Mouse (Mus musculus) stomach, embryonic 16.5 days (tissue): ENCODE measurements around the gene Aifm2. TPM values are rescaled to one million over a fixed set of nuclear protein-coding genes. Genes with fewer than 3 reads are reported as not detected.

ENCODE experiments used
- ATAC-seq: fragments of 200-750 bp; cut with Nextera tagmentation; 2 replicates; pipeline ENCODE4 v1.8.0; 2017; ENCODE audit warnings: moderate number of reproducible peaks, moderate TSS enrichment; ENCODE audit not compliant: insufficient read depth, low FRiP score
- H3K27ac ChIP-seq: fragments of 300-500 bp; sonication (generic); 2 replicates; pipeline ENCODE4 v1.5.1; 2014; ENCODE audit warnings: low read length
- H3K27me3 ChIP-seq: fragments of 300-500 bp; sonication (generic); 2 replicates; pipeline ENCODE4 v1.6.1; 2014; ENCODE audit warnings: low read length, control low read depth, mixed read lengths; ENCODE audit not compliant: control insufficient read depth, insufficient read depth
- H3K36me3 ChIP-seq: fragments of 300-500 bp; sonication (generic); 2 replicates; pipeline ENCODE4 v1.6.1; 2014; ENCODE audit warnings: low read length; ENCODE audit not compliant: control insufficient read depth, insufficient read depth
- H3K4me1 ChIP-seq: fragments of 300-500 bp; sonication (generic); 2 replicates; pipeline ENCODE4 v1.6.1; 2014; ENCODE audit warnings: low read length, control low read depth, mixed read lengths; ENCODE audit not compliant: control insufficient read depth, insufficient read depth
- H3K4me2 ChIP-seq: fragments of 300-500 bp; sonication (generic); 2 replicates; pipeline ENCODE4 v1.6.1; 2014; ENCODE audit warnings: low read depth, low read length, mixed read lengths
- H3K4me3 ChIP-seq: fragments of 300-500 bp; sonication (generic); replicated peaks from 2 replicates; pipeline ENCODE4 v1.5.1; 2014; ENCODE audit warnings: mild to moderate bottlenecking, low read length
- H3K9ac ChIP-seq: fragments of 300-500 bp; sonication (generic); 2 replicates; pipeline ENCODE4 v1.6.1; 2014; ENCODE audit warnings: low read length
- H3K9me3 ChIP-seq: fragments of 300-500 bp; sonication (generic); replicated peaks from 2 replicates; pipeline ENCODE4 v1.6.1; 2016; ENCODE audit warnings: low read length, control low read depth; ENCODE audit not compliant: control insufficient read depth
- WGBS: fragments of 180-500 bp; shearing (Covaris S2); extraction: QIAGEN DNeasy Blood & Tissue Kit; methylation state at CpG from one replicate; pipeline ENCODE4 v1.1.7; 2014; 5-methylcytosine and 5-hydroxymethylcytosine counted together
- polyA plus RNA-seq: library from polyadenylated mRNA; unstranded; fragments of >200 nt; fragmentation: Nextera tagmentation; extraction: Ambion mirVana; gene quantifications from 2 replicates; pipeline ENCODE4 v1.2.1, GENCODE M21; 2015

Aifm2 gene
- polyA plus RNA-seq, 1 experiment from 2014 or later: 16.0 TPM

- no peaks in the 10 kb centered on the region for H3K27me3 ChIP-seq
- H3K9me3 ChIP-seq: peaks cover 6% of the 10 kb centered on the region; the same call in 1 of the 2 replicates
- H3K4me2 ChIP-seq: no peak overlapping the region
- no peak overlapping the region for H3K27ac ChIP-seq
- peaks cover 22% of the 10 kb centered on the region for H3K36me3 ChIP-seq
- ATAC-seq: peak; percentile 21; the same call in 1 of the 2 replicates
- no peaks in the 10 kb centered on the region for H3K4me1 ChIP-seq
- no peak overlapping the region for H3K9ac ChIP-seq
- WGBS: 70% methylated on average over 9 of the region's 9 CpGs
- H3K4me3 ChIP-seq: no peak overlapping the region
Measured at GRCm38 (mm10) chr10:61750014-61750413, 35.0 kb downstream of the Aifm2 start.

GRCm38 (mm10) chr10:61751534-61752219 is 36.6 kb downstream of the Aifm2 start:
- Histone ChIP-seq H3K4me2 (no peak overlapping the region), H3K9me3 (no peaks in the 10 kb centered on the region), H3K27me3 (no peaks in the 10 kb centered on the region), H3K27ac (no peak overlapping the region), H3K9ac (no peak overlapping the region), H3K36me3 (peaks cover 9% of the 10 kb centered on the region), H3K4me3 (no peak overlapping the region), H3K4me1 (no peaks in the 10 kb centered on the region)
- ATAC-seq: no peak
- WGBS: 76% methylated on average over 20 of the region's 20 CpGs

- H3K4me1 ChIP-seq: no peaks in the 10 kb centered on the region
- 0 out of 2 replicates have a peak, but pooled peaks cover 3% of the 10 kb centered on the region for H3K36me3 ChIP-seq
- 97% methylated on average over 23 of the region's 23 CpGs for WGBS
- no peak overlapping the region for H3K4me2 ChIP-seq
- H3K27me3 ChIP-seq: no peaks in the 10 kb centered on the region
- ATAC-seq: no peak
- no peaks in the 10 kb centered on the region for H3K9me3 ChIP-seq
- no peak overlapping the region for H3K27ac ChIP-seq
- H3K4me3 ChIP-seq: no peak overlapping the region
- no peak overlapping the region for H3K9ac ChIP-seq
Measured at GRCm38 (mm10) chr10:61753071-61753470, 38.0 kb downstream of the Aifm2 start.

- Histone ChIP-seq H3K27ac (no peak overlapping the region), H3K36me3 (no peaks in the 10 kb centered on the region), H3K4me1 (no peaks in the 10 kb centered on the region), H3K9me3 (no peaks in the 10 kb centered on the region), H3K27me3 (no peaks in the 10 kb centered on the region), H3K4me3 (no peak overlapping the region), H3K4me2 (no peak overlapping the region), H3K9ac (no peak overlapping the region)
- WGBS: 83% methylated on average over 14 of the region's 14 CpGs
- ATAC-seq: no peak
Measured at GRCm38 (mm10) chr10:61757022-61757421, 42.0 kb downstream of the Aifm2 start.

GRCm38 (mm10) chr10:61758904-61759303 is 43.8 kb downstream of the Aifm2 start:
- no peak overlapping the region for H3K4me2 ChIP-seq
- H3K4me3 ChIP-seq: no peak overlapping the region
- no peaks in the 10 kb centered on the region for H3K27me3 ChIP-seq
- no peaks in the 10 kb centered on the region for H3K9me3 ChIP-seq
- no peaks in the 10 kb centered on the region for H3K36me3 ChIP-seq
- no peaks in the 10 kb centered on the region for H3K4me1 ChIP-seq
- H3K27ac ChIP-seq: peak overlapping the region; percentile 50; the same call in 1 of the 2 replicates
- ATAC-seq: no peak
- 93% methylated on average over 2 of the region's 2 CpGs for WGBS
- H3K9ac ChIP-seq: no peak overlapping the region

GRCm38 (mm10) chr10:61759869-61760268 is 44.8 kb downstream of the Aifm2 start:
- ATAC-seq: peak; percentile 83
- Histone ChIP-seq H3K9me3 (no peaks in the 10 kb centered on the region), H3K4me1 (peaks cover under 1% of the 10 kb centered on the region; the same call in 1 of the 2 replicates), H3K27ac (no peak overlapping the region; the same call in 1 of the 2 replicates), H3K4me3 (no peak overlapping the region), H3K9ac (no peak overlapping the region), H3K27me3 (no peaks in the 10 kb centered on the region), H3K36me3 (no peaks in the 10 kb centered on the region), H3K4me2 (no peak overlapping the region)
- 22% methylated on average over 6 of the region's 6 CpGs for WGBS

- no peak for ATAC-seq
- H3K27me3 ChIP-seq: no peaks in the 10 kb centered on the region
- H3K9me3 ChIP-seq: no peaks in the 10 kb centered on the region
- H3K9ac ChIP-seq: no peak overlapping the region
- H3K27ac ChIP-seq: no peak overlapping the region
- 68% methylated on average over 8 of the region's 8 CpGs for WGBS
- no peaks in the 10 kb centered on the region for H3K36me3 ChIP-seq
- H3K4me2 ChIP-seq: no peak overlapping the region
- H3K4me1 ChIP-seq: peaks cover 7% of the 10 kb centered on the region; the same call in 1 of the 2 replicates
- H3K4me3 ChIP-seq: no peak overlapping the region
Measured at GRCm38 (mm10) chr10:61764689-61765088, 49.6 kb downstream of the Aifm2 start.

- Histone ChIP-seq H3K27me3 (no peaks in the 10 kb centered on the region), H3K9me3 (no peaks in the 10 kb centered on the region), H3K9ac (no peak overlapping the region), H3K27ac (no peak overlapping the region), H3K4me3 (no peak overlapping the region), H3K36me3 (no peaks in the 10 kb centered on the region), H3K4me2 (no peak overlapping the region), H3K4me1 (peaks cover 7% of the 10 kb centered on the region; the same call in 1 of the 2 replicates)
- no peak for ATAC-seq
- WGBS: 59% methylated on average over 5 of the region's 5 CpGs
Measured at GRCm38 (mm10) chr10:61765558-61765957, 50.5 kb downstream of the Aifm2 start.

- Histone ChIP-seq H3K36me3 (no peaks in the 10 kb centered on the region), H3K4me1 (peaks cover 7% of the 10 kb centered on the region; the same call in 1 of the 2 replicates), H3K27ac (peak overlapping the region; percentile 11; the same call in 1 of the 2 replicates), H3K9me3 (no peaks in the 10 kb centered on the region), H3K4me3 (no peak overlapping the region), H3K4me2 (no peak overlapping the region), H3K9ac (no peak overlapping the region), H3K27me3 (no peaks in the 10 kb centered on the region)
- ATAC-seq: no peak
- WGBS: 27% methylated on average over 6 of the region's 6 CpGs
Measured at GRCm38 (mm10) chr10:61766806-61767205, 51.7 kb downstream of the Aifm2 start.
